Mouse (Mus musculus) ES-E14 (cell line): ENCODE results near the gene Sptbn1. TPM values are rescaled to one million over a fixed set of nuclear protein-coding genes. Genes with fewer than 3 reads are reported as not detected.

Experiments used
- DNase-seq: peaks from one replicate; pipeline ENCODE4 v3.0.0-alpha.2; 2013; ENCODE audit warnings: low read depth, low spot score
- H3K27ac ChIP-seq: 2 replicates; pipeline ENCODE4 v1.5.1; 2012; ENCODE audit warnings: low read depth, mild to moderate bottlenecking, low read length, moderate library complexity, mixed read lengths; ENCODE audit not compliant: poor library complexity, insufficient read depth, severe bottlenecking
- H3K36me3 ChIP-seq: 2 replicates; pipeline ENCODE4 v1.6.1; 2012; ENCODE audit warnings: mild to moderate bottlenecking, low read length, moderate library complexity, mixed read lengths; ENCODE audit not compliant: control insufficient read depth, poor library complexity, insufficient read depth, severe bottlenecking
- H3K4me1 ChIP-seq, 2 experiments: fragments of 150-350 bp in 1 of 2; sonication (generic) in 1 of 2; 2 replicates each; pipeline ENCODE4 v1.6.1; 2012; ENCODE audit warnings: low read length in 2 of 2, mild to moderate bottlenecking in 1 of 2, mixed read lengths in 1 of 2; ENCODE audit not compliant: control insufficient read depth in 2 of 2, insufficient read depth in 2 of 2, poor library complexity in 1 of 2
- H3K4me3 ChIP-seq, 2 experiments: fragments of 150-350 bp in 1 of 2; sonication (generic) in 1 of 2; 2 replicates each; pipeline ENCODE4 v1.5.1; 2012; ENCODE audit warnings: low read length in 2 of 2, low read depth in 1 of 2, mild to moderate bottlenecking in 1 of 2, mixed read lengths in 1 of 2; ENCODE audit not compliant: insufficient read depth in 1 of 2, poor library complexity in 1 of 2, severe bottlenecking in 1 of 2
- H3K9ac ChIP-seq: 2 replicates; pipeline ENCODE4 v1.6.1; 2012; ENCODE audit warnings: low read depth, mild to moderate bottlenecking, low read length, mixed read lengths; ENCODE audit not compliant: poor library complexity, insufficient read depth, severe bottlenecking
- H3K9me3 ChIP-seq: fragments of 150-350 bp; sonication (generic); 2 replicates; pipeline ENCODE4 v1.6.1; 2012; ENCODE audit warnings: low read depth, mild to moderate bottlenecking, low read length; ENCODE audit not compliant: control insufficient read depth, insufficient read depth
- CHD2 ChIP-seq: IDR thresholded peaks from 2 replicates; pipeline ENCODE4 v1.6.1; 2014; ENCODE audit warnings: mild to moderate bottlenecking, low read depth, low read length, inconsistent platforms
- HCFC1 ChIP-seq: IDR thresholded peaks from 2 replicates; pipeline ENCODE4 v1.6.1; 2012; ENCODE audit warnings: low read length, inconsistent platforms, borderline replicate concordance; ENCODE audit not compliant: insufficient read depth
- MAFK ChIP-seq: IDR thresholded peaks from 2 replicates; pipeline ENCODE4 v1.6.1; 2014; ENCODE audit warnings: mild to moderate bottlenecking, low read depth, low read length, inconsistent platforms; ENCODE audit not compliant: insufficient read depth
- ZC3H11A ChIP-seq: IDR thresholded peaks from 2 replicates; pipeline ENCODE4 v1.6.1; 2012; ENCODE audit warnings: low read depth, mild to moderate bottlenecking, inconsistent platforms, low read length, borderline replicate concordance
- ZNF384 ChIP-seq: IDR thresholded peaks from 2 replicates; pipeline ENCODE4 v1.6.1; 2012; ENCODE audit warnings: low read depth, low read length, inconsistent platforms
- in situ Hi-C, 2 experiments: fragments of 600-800 bp; cut with MboI; formaldehyde crosslinking; loops; one replicate each; pipeline ENCODE4 v1.15.1; 2025; ENCODE audit warnings: low sequenced_read_pairs in 2 of 2, inconsistent platforms in 1 of 2; ENCODE audit not compliant: unreplicated experiment in 2 of 2
- total RNA-seq: library from RNA; depleted of rRNA; stranded (reverse); fragments of 300-350 nt; gene quantifications from 2 replicates; pipeline ENCODE4 v1.2.3, GENCODE M21; 2012

The Sptbn1 gene
- total RNA-seq, 1 experiment = 243 TPM

GRCm38 (mm10) chr11:30251294-30251904 is 16.6 kb downstream of the Sptbn1 start:
- in situ Hi-C loops = no loop called here
- no peak for DNase-seq
- Histone ChIP-seq H3K27ac (no peak overlapping the region), H3K9me3 (no peaks in the 10 kb centered on the region), H3K4me3 (no peak overlapping the region), H3K9ac (no peak overlapping the region), H3K36me3 (no peaks in the 10 kb centered on the region), H3K4me1 (no peaks in the 10 kb centered on the region)
- TF ChIP-seq ZNF384 (no peak), HCFC1 (no peak), MAFK (no peak), ZC3H11A (no peak), CHD2 (no peak)

GRCm38 (mm10) chr11:30249452-30250016 is 18.4 kb downstream of the Sptbn1 start:
- TF ChIP-seq MAFK (no peak), ZC3H11A (no peak), ZNF384 (no peak)
- H3K4me1 ChIP-seq = no peaks in the 10 kb centered on the region
- in situ Hi-C loops = loop anchor here in 1 of 2 experiments (25.0 kb wide), 1 partner anchor 413 kb away; no protein-coding TSS in a partner anchor
- H3K9me3 ChIP-seq = no peaks in the 10 kb centered on the region
- no peak overlapping the region for H3K9ac ChIP-seq
- H3K4me3 ChIP-seq = no peak overlapping the region
- H3K36me3 ChIP-seq = no peaks in the 10 kb centered on the region
- H3K27ac ChIP-seq = no peak overlapping the region
- no peak for DNase-seq

DNA sequence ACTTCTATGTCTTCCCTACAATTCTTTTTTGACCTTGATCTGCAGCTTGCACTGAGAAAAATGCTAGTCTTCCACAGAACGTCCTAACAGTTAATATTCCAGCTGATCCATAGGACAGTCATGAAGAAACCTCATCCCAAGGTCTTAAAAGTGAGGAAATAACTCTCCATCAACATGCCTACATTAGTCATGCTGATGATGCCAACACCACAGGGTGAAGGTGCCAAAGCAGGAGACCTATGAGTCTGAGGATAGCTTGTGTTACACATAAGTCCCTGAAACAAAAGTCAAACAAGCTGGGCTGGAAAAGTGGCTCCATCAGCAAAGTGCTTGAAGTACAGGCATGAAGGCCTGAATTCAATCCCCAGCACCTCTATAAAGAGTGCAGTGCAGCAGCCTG is 20.9 kb downstream of the Sptbn1 start:
- Histone ChIP-seq H3K4me3 (no peak overlapping the region), H3K9me3 (no peaks in the 10 kb centered on the region), H3K9ac (no peak overlapping the region), H3K36me3 (no peaks in the 10 kb centered on the region), H3K27ac (no peak overlapping the region), H3K4me1 (0 out of 4 replicates have a peak, but pooled peaks cover 0 to 5% of the 10 kb centered on the region in 2 experiments)
- no peak for TF ChIP-seq MAFK
- no peak for TF ChIP-seq ZNF384
- TF ChIP-seq CHD2 = no peak
- TF ChIP-seq HCFC1 = no peak
- TF ChIP-seq ZC3H11A = no peak
- no peak for DNase-seq
- in situ Hi-C loops = loop anchor here in 1 of 2 experiments (25.0 kb wide), 1 partner anchor 415 kb away; no protein-coding TSS in a partner anchor

DNA sequence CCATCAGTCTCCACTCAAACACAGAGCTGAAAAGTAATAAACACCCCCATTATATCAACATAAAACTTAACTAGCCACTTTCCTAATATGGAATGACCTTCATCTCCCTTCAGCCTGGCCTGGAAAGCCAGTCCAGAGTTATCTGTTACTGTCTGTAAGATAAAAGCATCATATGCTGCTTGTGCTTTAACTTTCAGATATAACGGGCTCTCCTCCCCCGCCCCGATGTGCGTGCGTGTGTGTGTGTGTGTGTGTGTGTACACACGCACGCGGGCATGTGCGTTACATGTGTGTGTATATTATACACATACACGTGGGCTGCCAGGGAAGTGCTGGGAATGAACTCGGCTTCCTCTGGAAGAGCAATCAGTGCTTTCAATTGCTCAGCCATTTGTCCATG is 21.8 kb downstream of the Sptbn1 start:
- no peak overlapping the region for H3K4me3 ChIP-seq
- no peaks in the 10 kb centered on the region for H3K9me3 ChIP-seq
- in situ Hi-C loops = loop anchor here in 1 of 2 experiments (25.0 kb wide), 1 partner anchor 416 kb away; no protein-coding TSS in a partner anchor
- H3K36me3 ChIP-seq = no peaks in the 10 kb centered on the region
- H3K27ac ChIP-seq = 0 out of 2 replicates have a peak overlapping the region, but pooled peaks have one; percentile 31
- H3K4me1 ChIP-seq = 0 out of 4 replicates have a peak, but pooled peaks cover 0 to 5% of the 10 kb centered on the region in 2 experiments
- TF ChIP-seq HCFC1 (no peak), MAFK (no peak), ZNF384 (no peak), ZC3H11A (no peak), CHD2 (no peak)
- H3K9ac ChIP-seq = no peak overlapping the region
- no peak for DNase-seq
